Comparison of ENCODE assay signal across 8 mouse cellular contexts in genomic region chr11:120550810-120551440, GRCm38 (mm10). TPM values are rescaled to one million over a fixed set of nuclear protein-coding genes. Genes with fewer than 3 reads are reported as not detected.
DNase-seq lines count a peak whose midpoint lies in the region; ATAC-seq and TF ChIP-seq lines count a peak whose summit lies in the region.

Gene Ppp1r27 (minus strand): TSS chr11:120551132.

- peak within 1 kb of the TSS; percentile 78; the same call in 1 of the 2 replicates for H3K27ac ChIP-seq in neural tube, embryonic 11.5 days (ENCODE audit: low read depth, low read length)
- H3K27ac ChIP-seq in forebrain, embryonic 14.5 days (ENCODE audit: low read depth, low read length), result peak within 1 kb of the TSS; percentile 74
- 0 out of 2 replicates have a peak within 1 kb of the TSS, but pooled peaks have one; percentile 10 for H3K27ac ChIP-seq in limb, embryonic 11.5 days (replicated peaks; ENCODE audit: low read depth, low read length)
- peak within 1 kb of the TSS; percentile 10; the same call in 1 of the 2 replicates for H3K27ac ChIP-seq in small intestine, adult 2 months (ENCODE audit: insufficient read depth, low read depth, low read length)

- peak within 1 kb of the TSS; percentile 99 for H3K4me3 ChIP-seq in neural tube, embryonic 11.5 days (ENCODE audit: low read depth, low read length)
- peak within 1 kb of the TSS; percentile 99 for H3K4me3 ChIP-seq in forebrain, embryonic 14.5 days (ENCODE audit: low read depth, low read length)
- peak within 1 kb of the TSS; percentile 95 for H3K4me3 ChIP-seq in limb, embryonic 11.5 days (ENCODE audit: low read depth, low read length)
- H3K4me3 ChIP-seq in small intestine, adult 2 months (ENCODE audit: low read depth, low read length), result peak within 1 kb of the TSS; percentile 74

- H3K36me3 ChIP-seq in neural tube, embryonic 11.5 days (ENCODE audit: control insufficient read depth, insufficient read depth, low read length), result no peaks in the 10 kb centered on the region
- no peaks in the 10 kb centered on the region for H3K36me3 ChIP-seq in forebrain, embryonic 14.5 days (ENCODE audit: control insufficient read depth, insufficient read depth, low read length)
- H3K36me3 ChIP-seq in limb, embryonic 11.5 days (ENCODE audit: control insufficient read depth, insufficient read depth, low read length), result no peaks in the 10 kb centered on the region; the same call in 1 of the 2 replicates
- H3K36me3 ChIP-seq in small intestine, adult 2 months (ENCODE audit: control insufficient read depth, insufficient read depth, low read length), result no peaks in the 10 kb centered on the region

- ATAC-seq in neural tube, embryonic 11.5 days (ENCODE audit: insufficient read depth, low FRiP score, low TSS enrichment), result no peak
- ATAC-seq in forebrain, embryonic 14.5 days, result no peak
- no peak for ATAC-seq in limb, embryonic 11.5 days (ENCODE audit: insufficient number of reproducible peaks, low FRiP score, low TSS enrichment, low read depth)

- no peaks in the 10 kb centered on the region for H3K27me3 ChIP-seq in neural tube, embryonic 11.5 days (ENCODE audit: control insufficient read depth, insufficient read depth, low read length)
- H3K27me3 ChIP-seq in forebrain, embryonic 14.5 days (replicated peaks; ENCODE audit: control insufficient read depth, insufficient read depth, low read length), result no peaks in the 10 kb centered on the region
- H3K27me3 ChIP-seq in limb, embryonic 11.5 days (ENCODE audit: control insufficient read depth, insufficient read depth, low read length), result no peaks in the 10 kb centered on the region
- no peaks in the 10 kb centered on the region for H3K27me3 ChIP-seq in small intestine, adult 2 months (ENCODE audit: control insufficient read depth, insufficient read depth, low read length)

- H3K4me2 ChIP-seq in neural tube, embryonic 11.5 days (ENCODE audit: low read depth), result peak within 1 kb of the TSS; percentile 97
- H3K4me2 ChIP-seq in forebrain, embryonic 14.5 days (ENCODE audit: low read length), result peak within 1 kb of the TSS; percentile 94
- peak within 1 kb of the TSS; percentile 88 for H3K4me2 ChIP-seq in limb, embryonic 11.5 days (ENCODE audit: low read depth, severe bottlenecking)

- H3K9me3 ChIP-seq in neural tube, embryonic 11.5 days (ENCODE audit: control insufficient read depth, low read length), result no peaks in the 10 kb centered on the region
- no peaks in the 10 kb centered on the region for H3K9me3 ChIP-seq in forebrain, embryonic 14.5 days (replicated peaks; ENCODE audit: control insufficient read depth, low read length)
- H3K9me3 ChIP-seq in limb, embryonic 11.5 days (ENCODE audit: control insufficient read depth, low read length), result no peaks in the 10 kb centered on the region

- TF ChIP-seq POLR2A in small intestine, adult 2 months (IDR thresholded peaks at IDR 0.05; ENCODE audit: low read depth, low read length), result no peak

- 93% methylated on average over 28 of the region's 28 CpGs for WGBS in neural tube, embryonic 11.5 days
- 96% methylated on average over 28 of the region's 28 CpGs for WGBS in forebrain, embryonic 14.5 days
- WGBS in limb, embryonic 11.5 days, result 95% methylated on average over 28 of the region's 28 CpGs
- WGBS in small intestine, adult 2 months, result 96% methylated on average over 28 of the region's 28 CpGs

- H3K4me1 ChIP-seq in neural tube, embryonic 11.5 days (ENCODE audit: control insufficient read depth, insufficient read depth, low read length), result peaks cover 14% of the 10 kb centered on the region
- peaks cover 13% of the 10 kb centered on the region for H3K4me1 ChIP-seq in forebrain, embryonic 14.5 days (ENCODE audit: control insufficient read depth, insufficient read depth, low read length)
- H3K4me1 ChIP-seq in limb, embryonic 11.5 days (ENCODE audit: control insufficient read depth, insufficient read depth, low read length), result peaks cover 15% of the 10 kb centered on the region
- peaks cover 27% of the 10 kb centered on the region; the same call in 1 of the 2 replicates for H3K4me1 ChIP-seq in small intestine, adult 2 months (ENCODE audit: control insufficient read depth, insufficient read depth, insufficient read length, low read length)

- DNase-seq in neural tube, embryonic 11.5 days (ENCODE audit: low spot score), result no peak
- no peak for DNase-seq in neural tube, embryonic 10.5 days (ENCODE audit: extremely low spot score, low spot score)
- no peak for DNase-seq in forebrain, embryonic 14.5 days (ENCODE audit: low spot score)
- DNase-seq in limb, embryonic 11.5 days (ENCODE audit: low spot score), result no peak
- DNase-seq in spleen, postnatal 36 days (ENCODE audit: low spot score in 2 of 2), result no peak
- DNase-seq in adrenal gland, postnatal 25 days, result no peak
- no peak for DNase-seq in right cerebral cortex, adult 18-20 months

- peak within 1 kb of the TSS; percentile 96 for H3K9ac ChIP-seq in neural tube, embryonic 11.5 days (ENCODE audit: low read length)
- peak within 1 kb of the TSS; percentile 96 for H3K9ac ChIP-seq in forebrain, embryonic 14.5 days (ENCODE audit: low read length)
- peak within 1 kb of the TSS; percentile 98 for H3K9ac ChIP-seq in limb, embryonic 11.5 days (ENCODE audit: low read length)

- no peak for TF ChIP-seq CTCF in small intestine, adult 2 months (IDR thresholded peaks at IDR 0.05; ENCODE audit: extremely low read depth, insufficient read length, insufficient replicate concordance, low read depth, low read length)

RNA-seq across cellular contexts. Expression of gene Ppp1r27, which starts in this region (rescaled TPM):
- polyA plus RNA-seq in neural tube, embryonic 11.5 days (2014; fragmentation: Nextera tagmentation; extraction: Ambion mirVana), result not detected in 2 replicates
- polyA plus RNA-seq in forebrain, embryonic 14.5 days (2014; fragmentation: Nextera tagmentation; extraction: Ambion mirVana), result not detected in 2 replicates
- 0.47 and 0.85 TPM in 2 replicates for polyA plus RNA-seq in limb, embryonic 11.5 days (2014; fragmentation: Nextera tagmentation; extraction: Ambion mirVana)
- 0.51 TPM in 1 of 2 replicates, not detected in the other for polyA plus RNA-seq in small intestine, adult 2 months (2012; rRNA removed)
- 1.4 TPM in 1 of 2 replicates, not detected in the other for total RNA-seq in adrenal gland, postnatal 25 days (2021)

Comparison
In these comparisons a context has a peak if more than half of its experiments do, and no peak if none do; other contexts are left out.
1. H3K27ac ChIP-seq: peak in every context shown above with its lines; median percentile 78 in neural tube, embryonic 11.5 days; 74 in forebrain, embryonic 14.5 days; 10 in limb, embryonic 11.5 days; 10 in small intestine, adult 2 months.